Mouse (Mus musculus) midbrain, embryonic 10.5 days (tissue): ENCODE data around the gene Tinag. TPM values are rescaled to one million over a fixed set of nuclear protein-coding genes. Genes with fewer than 3 reads are reported as not detected.

Source experiments
- DNase-seq: peaks from one replicate; pipeline ENCODE4 v3.0.0-alpha.2; 2017; ENCODE audit warnings: low spot score
- H3K27ac ChIP-seq: fragments of 300-500 bp; sonication (generic); replicated peaks from 2 replicates; pipeline ENCODE4 v1.5.1; 2016; ENCODE audit warnings: mild to moderate bottlenecking
- H3K27me3 ChIP-seq: fragments of 300-500 bp; sonication (generic); 2 replicates; pipeline ENCODE4 v1.6.1; 2016; ENCODE audit warnings: low read depth, mild to moderate bottlenecking; ENCODE audit not compliant: poor library complexity, severe bottlenecking
- H3K36me3 ChIP-seq: fragments of 300-500 bp; sonication (generic); 2 replicates; pipeline ENCODE4 v1.6.1; 2016; ENCODE audit warnings: mild to moderate bottlenecking, moderate library complexity
- H3K4me1 ChIP-seq: fragments of 300-500 bp; sonication (generic); 2 replicates; pipeline ENCODE4 v1.6.1; 2016
- H3K4me3 ChIP-seq: fragments of 300-500 bp; sonication (generic); 2 replicates; pipeline ENCODE4 v1.5.1; 2016; ENCODE audit warnings: mild to moderate bottlenecking, moderate library complexity
- H3K9me3 ChIP-seq: fragments of 300-500 bp; sonication (generic); replicated peaks from 2 replicates; pipeline ENCODE4 v1.6.1; 2016; ENCODE audit warnings: mild to moderate bottlenecking
- WGBS: fragments of 180-500 bp; shearing (Covaris S2); methylation state at CpG from one replicate; pipeline ENCODE4 v1.1.7; 2016; 5-methylcytosine and 5-hydroxymethylcytosine counted together
- polyA plus RNA-seq: library from polyadenylated mRNA; unstranded; fragments of >200 nt; fragmentation: Nextera tagmentation; extraction: Ambion mirVana; gene quantifications from 2 replicates; pipeline ENCODE4 v1.2.1, GENCODE M21; 2016

Gene Tinag
- polyA plus RNA-seq, 1 experiment from 2014 or later = 1.0 TPM

GRCm38 (mm10) chr9:76989946-76990345 lies 55.6 kb downstream of the Tinag start:
- Histone ChIP-seq H3K4me3 (no peak overlapping the region), H3K9me3 (no peaks in the 10 kb centered on the region), H3K4me1 (no peaks in the 10 kb centered on the region), H3K27me3 (no peaks in the 10 kb centered on the region), H3K36me3 (no peaks in the 10 kb centered on the region), H3K27ac (no peak overlapping the region)
- no peak for DNase-seq

DNA sequence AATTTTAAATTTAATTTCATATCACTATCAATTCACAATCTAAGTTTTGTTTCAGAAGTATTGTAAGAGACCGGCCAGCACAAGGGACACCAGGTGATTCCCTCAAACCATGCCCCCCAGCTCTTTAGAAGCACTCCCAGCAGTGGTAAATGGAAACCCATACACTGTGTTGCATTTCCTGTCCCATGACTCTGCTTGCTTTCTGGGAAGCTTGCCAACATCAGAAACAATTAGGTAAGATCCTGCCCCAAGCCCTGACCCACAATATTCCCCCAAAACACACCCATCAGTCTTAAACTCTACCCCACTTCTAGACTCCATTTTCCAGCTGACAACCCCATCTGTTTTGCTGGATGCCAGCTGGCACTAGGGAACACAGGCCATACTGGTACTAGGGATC lies 110.8 kb downstream of the Tinag start:
- H3K36me3 ChIP-seq = no peaks in the 10 kb centered on the region
- H3K27me3 ChIP-seq = no peaks in the 10 kb centered on the region
- 97% methylated on average over 1 of the region's 1 CpGs for WGBS
- no peak for DNase-seq
- H3K4me3 ChIP-seq = no peak overlapping the region
- no peaks in the 10 kb centered on the region for H3K4me1 ChIP-seq
- H3K9me3 ChIP-seq = no peaks in the 10 kb centered on the region
- no peak overlapping the region for H3K27ac ChIP-seq

- H3K9me3 ChIP-seq = no peaks in the 10 kb centered on the region
- DNase-seq = no peak
- H3K27ac ChIP-seq = no peak overlapping the region
- no peaks in the 10 kb centered on the region for H3K27me3 ChIP-seq
- H3K4me1 ChIP-seq = no peaks in the 10 kb centered on the region
- H3K36me3 ChIP-seq = no peaks in the 10 kb centered on the region
- no peak overlapping the region for H3K4me3 ChIP-seq
- 89% methylated on average over 5 of the region's 5 CpGs for WGBS
These were observed 130.4 kb downstream of the Tinag start for GRCm38 (mm10) chr9:76915093-76915661.
